Mouse (Mus musculus) ES-Bruce4 (cell line): ENCODE measurements around the gene Herc2.

ENCODE experiments used
- CTCF ChIP-seq: IDR thresholded peaks from one replicate; pipeline ENCODE4 v1.8.1; 2011; ENCODE audit warnings: low read depth, low read length
- POLR2A ChIP-seq: IDR thresholded peaks from one replicate; pipeline ENCODE4 v1.8.1; 2011; ENCODE audit warnings: low read length; ENCODE audit not compliant: insufficient read depth

DNA sequence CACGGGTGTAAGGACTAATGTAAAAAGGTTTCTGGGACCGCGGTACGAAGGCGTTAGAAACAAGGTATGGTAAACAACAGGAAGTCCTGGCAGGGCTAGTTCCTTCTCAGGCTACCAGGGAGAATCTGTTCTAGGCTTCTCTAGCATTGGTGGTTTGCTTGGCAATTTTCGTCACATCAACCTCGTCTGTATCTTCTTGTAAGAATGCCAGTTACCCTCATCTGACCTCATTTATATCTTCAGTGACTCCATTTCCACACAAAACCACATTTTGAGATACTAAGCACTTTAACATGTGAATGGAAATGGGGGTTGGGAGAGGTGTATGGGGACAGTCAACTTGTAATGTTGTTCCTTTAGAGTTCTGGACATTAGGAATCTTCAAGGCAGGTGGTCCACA, 98.9 kb downstream of the Herc2 start:
- TF ChIP-seq CTCF (no peak), POLR2A (no peak)
